Mouse (Mus musculus) heart, postnatal 4 days (tissue): ENCODE measurements around the gene Xpnpep3. TPM values are rescaled to one million over a fixed set of nuclear protein-coding genes. Genes with fewer than 3 reads are reported as not detected.

Experiments used
- DNase-seq: peaks from one replicate; pipeline ENCODE4 v3.0.0; 2021
- total RNA-seq, 2 experiments: library from RNA; stranded (reverse); gene quantifications; 2 replicates each; pipeline ENCODE4 v1.2.3; 2021

Xpnpep3 gene
- 10 to 100 TPM; 12.3 to 14.9 TPM for total RNA-seq

DNA sequence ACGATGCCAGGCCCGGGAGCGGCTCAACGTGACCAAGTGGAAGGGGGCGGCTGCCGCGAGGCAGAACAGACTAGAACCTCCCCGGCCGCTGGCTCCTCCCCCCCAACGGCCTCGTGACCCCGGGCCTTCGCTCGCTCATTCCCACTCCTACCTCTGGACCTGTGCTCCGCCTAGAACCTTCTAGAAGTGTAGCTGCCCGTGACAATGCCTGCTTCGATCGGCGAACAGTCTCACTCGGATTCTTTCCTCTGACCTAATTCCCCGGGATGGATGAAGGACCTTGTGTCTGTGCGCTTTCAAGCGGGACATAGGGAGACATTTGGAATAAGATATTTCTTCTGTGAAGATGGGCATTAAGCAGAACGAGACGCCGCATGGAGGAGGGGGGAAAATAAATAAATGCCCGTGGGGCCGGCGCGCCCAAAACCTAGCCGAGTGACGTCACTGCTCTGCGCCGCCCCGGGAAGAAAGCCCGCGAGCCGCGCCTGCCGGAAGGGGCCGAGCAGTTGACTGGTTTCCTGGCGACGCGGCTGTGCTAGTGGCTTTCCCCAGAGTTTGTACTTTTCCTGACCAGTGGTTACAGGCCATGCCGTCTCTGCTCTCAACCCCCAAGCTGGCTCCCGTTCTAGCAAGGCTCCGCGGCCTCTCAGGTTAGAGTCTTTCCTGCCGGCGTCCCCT lies at the start of gene Xpnpep3, which contains the start of gene St13:
Gene Xpnpep3 (plus strand): TSS at position 501 of the 678 bp plus-strand sequence.
Gene St13 (minus strand): TSS at position 440 of the 678 bp plus-strand sequence.
- DNase-seq = peak; percentile 99

DNA sequence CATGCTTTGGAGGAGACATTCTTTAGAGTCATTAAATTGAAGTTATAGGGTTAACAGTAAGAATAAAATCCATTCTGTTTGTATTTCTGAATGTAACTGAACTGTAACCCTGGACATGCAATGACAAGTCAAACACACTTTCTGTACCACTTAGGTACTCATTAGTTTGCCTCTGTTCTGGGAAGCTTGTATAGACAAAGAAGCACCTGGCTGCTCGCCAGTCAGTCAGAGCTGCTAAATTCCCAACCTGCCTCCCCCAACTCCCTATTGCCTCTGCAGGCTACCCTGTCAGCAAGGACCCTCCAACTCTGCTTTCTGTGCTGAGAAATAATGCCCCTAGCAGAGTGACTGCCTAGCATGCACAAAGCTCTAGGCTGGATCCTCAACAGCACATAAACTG lies 49.5 kb upstream of the Xpnpep3 start:
- DNase-seq = peak; percentile 16

DNA sequence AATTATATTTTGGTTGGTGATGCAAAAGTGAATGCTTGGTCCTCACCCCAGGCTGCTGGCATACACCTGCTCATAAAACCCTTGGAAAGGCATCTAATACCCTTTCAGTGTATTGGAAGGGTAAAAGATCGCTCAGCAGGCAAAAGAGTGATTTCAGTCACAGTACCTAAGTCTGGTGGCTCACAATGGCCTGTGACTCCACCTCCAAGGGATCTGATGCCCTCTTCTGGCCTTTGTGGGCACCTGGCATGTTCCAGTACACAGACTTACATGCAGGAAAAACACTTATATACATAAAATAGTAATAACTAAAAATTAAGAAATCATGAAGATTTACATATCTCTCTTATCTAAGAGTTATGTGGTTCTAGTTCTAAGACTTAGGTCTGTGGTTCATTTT lies 47.3 kb upstream of the Xpnpep3 start:
- DNase-seq = no peak

DNA sequence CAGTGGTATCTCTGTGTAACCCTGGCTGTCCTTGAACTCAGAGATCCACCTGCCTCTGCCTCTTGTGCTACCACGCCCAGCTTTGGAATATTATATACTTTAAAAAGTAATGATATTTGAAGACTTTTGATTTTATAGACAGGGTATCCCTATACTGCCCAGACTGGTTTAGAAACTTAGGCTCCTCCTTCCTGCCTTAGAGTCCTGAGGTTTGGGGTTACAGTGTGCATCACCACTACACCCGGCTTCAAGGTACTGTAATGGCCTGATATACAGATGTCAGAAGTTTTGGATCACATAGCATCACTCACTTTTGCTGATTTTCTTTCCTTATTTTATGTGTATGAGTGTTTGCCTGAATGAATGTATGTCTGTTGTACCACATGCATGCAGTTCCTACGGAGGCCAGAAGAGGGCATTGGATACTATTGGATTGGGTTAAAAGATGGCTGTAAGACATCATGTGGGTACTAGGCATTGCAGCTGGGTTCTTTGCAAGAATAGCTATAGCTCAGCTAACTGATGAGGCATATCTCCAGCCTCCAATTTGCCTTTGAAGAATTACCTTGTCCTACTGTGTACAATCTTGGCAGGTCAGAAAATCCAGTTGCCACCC lies 44.7 kb upstream of the Xpnpep3 start:
- peak; percentile 58 for DNase-seq

DNA sequence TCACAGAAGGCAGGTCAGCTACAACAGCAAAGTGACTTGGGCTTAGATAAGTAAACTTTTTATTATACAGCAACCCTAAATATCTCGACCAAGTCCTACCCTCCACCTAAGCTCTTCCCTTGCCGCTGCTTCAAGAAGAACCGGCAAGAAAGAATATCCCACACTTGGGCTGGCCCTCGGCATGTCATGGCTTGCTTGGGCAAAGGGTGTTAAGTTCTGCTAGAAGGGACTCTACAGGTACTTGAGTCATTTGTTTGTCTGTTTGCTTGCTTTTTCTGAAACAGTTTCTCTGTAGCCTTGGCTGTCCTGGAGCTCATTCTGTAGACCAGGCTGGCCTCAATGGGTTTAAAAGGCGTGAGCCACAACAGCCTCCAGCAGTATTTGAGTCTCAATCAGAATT lies 43.0 kb upstream of the Xpnpep3 start:
- no peak for DNase-seq

DNA sequence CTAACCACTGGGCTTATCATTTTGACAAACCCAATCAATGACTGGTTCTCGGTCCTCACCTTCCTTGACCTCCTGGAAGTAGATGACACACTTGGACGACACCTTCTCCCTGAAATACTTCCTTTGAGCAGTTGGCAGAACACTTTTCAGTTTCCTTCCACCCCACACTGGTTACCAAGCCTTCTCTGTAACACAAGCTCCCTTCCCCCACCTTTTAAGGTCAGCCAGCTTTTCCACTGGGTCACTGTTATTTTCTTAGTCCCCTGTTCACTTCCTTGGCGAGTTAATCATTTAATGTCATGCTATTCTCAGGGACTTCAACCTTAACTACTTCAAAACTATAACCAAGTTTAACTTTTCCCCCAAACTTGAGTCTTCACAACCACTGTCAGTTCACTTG lies 41.0 kb upstream of the Xpnpep3 start:
- no peak for DNase-seq

DNA sequence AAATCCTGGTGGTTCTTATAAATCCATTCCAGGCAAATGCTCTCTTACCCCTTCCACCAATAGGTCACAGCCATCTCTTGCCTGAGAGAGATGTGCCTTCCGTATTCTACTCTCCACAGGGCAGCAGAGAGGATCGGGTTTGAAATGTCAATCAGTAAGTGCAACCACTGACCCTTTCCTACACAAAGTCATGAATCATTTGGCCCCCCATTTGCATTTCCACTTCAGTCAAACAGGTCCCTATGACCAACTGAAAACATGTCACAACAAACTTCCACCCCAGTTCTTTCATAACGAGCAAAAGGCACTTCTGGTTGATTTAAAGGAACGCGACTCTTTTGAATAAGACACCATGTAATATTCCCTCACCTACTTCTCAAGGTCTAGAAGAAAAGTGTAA lies 40.5 kb upstream of the Xpnpep3 start:
- DNase-seq = no peak

DNA sequence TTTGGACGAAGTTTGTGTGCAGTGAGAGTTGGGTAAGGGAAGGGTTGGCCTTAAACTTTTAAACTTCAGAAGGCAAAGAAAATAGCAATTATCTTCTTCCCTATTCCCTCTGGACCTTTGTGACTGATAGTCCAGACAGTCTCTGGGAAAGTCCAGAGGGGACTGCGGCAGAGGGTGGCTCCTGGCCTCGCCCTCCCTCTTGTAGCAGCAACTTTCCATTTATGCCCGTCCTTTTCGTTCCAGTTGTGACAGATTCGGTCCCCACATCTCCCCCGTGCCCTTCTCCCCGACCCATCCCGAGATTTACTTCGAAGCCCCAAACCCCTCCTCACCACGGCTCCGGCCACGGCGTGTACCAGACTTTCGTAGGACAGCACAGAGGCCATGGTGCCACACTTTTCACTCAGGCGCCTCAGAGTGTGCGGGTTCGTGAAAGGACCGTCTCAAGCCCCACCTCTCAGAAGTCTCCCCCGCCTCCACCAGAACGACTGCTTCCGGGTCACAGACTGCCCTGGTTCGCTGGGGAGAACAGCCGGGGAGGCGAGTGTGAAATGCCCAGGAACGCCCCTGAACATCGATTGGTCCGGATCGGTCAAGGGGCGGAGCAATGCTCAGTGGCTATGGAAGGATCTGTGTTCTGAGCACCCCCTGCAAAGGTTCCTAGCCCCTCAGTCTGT lies 39.5 kb upstream of the Xpnpep3 start, which contains the start of gene Slc25a17:
Gene Slc25a17 (minus strand): TSS at position 468 of the 677 bp plus-strand sequence.
- peak; percentile 97 for DNase-seq

DNA sequence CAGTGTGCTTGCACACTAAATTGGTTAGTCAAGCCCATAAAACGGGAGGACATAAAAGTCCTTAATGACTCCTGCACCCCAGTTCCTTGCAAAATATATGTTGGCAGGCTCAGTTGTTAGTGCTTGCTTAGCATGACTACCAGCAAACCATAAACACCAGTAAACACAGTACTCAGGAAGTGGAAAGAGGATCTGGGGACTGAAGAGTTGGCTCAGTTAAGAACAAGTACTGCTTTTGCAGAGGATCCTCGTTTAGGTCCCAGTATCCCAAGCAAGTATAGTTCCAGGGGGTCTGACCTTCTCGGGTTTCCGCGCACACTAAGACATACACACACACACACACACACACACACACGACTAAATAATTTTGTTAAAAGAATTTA lies 38.9 kb upstream of the Xpnpep3 start:
- DNase-seq = no peak

DNA sequence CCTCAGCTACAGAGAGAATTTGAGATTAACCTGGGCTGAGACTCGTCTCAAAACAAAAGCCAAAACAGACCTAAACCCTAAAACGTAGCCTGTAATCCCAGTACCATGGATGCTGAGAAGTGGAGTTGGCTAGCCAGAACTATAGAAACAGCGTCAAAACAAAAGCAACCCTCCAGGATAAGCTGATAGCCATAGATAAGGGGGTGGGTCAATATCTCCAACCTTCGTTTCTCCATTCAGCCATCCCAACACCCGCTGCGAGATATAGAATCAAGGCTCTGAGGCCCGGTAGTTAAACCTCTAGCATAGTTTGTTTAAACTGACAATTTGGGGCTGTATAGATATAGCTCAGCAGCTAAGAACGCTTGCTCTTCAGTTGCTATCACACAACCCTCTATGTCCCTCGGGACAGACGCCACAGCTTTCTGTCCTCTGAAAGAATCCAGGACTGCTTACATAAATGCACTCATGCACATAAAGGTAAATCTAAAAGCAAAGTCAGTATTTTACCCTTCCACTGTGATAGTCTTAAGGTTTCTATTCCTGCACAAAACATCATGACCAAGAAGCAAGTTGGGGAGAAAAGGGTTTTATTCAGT lies 38.4 kb upstream of the Xpnpep3 start:
- no peak for DNase-seq

DNA sequence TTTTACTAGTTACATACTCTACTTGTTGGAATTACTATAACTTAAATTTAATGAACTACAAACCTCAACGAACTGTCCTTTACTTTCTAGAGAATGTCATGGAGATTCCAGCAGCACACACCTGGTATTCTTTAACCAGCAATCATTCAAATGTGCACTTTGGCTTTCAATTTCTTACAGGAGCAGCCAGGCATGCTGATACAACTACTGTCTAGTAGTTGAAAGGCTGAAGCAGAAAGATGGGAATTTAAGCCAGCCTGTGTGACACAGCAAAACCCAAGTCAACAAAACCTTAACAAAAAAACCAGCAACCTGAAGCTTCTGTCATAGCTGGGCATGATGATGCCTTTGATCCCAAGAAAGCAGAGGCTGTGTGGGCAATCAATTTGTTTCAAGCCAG lies 37.4 kb upstream of the Xpnpep3 start:
- DNase-seq = no peak

DNA sequence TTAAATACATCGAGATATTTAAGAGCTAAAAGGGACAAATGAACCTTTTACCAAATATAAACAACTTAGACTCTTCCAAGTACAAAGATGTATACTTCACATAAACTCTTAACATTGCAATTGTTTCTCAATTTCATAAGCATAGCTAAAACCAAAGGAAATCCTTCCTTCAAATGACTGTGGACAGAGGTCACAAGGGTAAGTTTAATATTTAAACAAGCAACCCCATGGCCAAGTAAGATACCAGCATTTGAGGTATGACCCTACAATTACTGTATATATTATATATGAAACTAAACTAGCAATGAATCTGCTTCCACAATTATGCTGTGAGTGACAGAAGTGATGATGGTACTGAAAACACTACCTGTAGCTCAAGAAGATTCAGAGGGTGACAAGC lies 35.7 kb upstream of the Xpnpep3 start:
- no peak for DNase-seq

DNA sequence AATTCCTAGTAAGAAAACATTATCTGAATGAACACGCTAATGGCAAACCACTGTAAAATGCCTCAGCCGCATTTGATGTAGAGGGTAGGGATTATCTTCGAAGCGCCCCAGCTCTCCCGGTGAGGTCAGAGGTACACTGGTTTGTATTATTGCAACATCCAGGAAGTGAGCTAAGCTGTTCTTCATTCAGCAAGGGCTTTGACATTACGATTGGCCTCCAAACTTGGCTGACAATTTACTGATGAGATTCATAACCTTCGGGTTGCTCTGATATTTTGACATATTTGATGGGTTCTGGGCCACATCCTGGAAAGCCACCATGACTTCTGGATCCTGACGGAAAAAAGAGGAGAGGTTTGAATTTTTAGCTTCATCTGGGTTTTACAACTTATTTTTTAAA lies 34.7 kb upstream of the Xpnpep3 start:
- DNase-seq = no peak

DNA sequence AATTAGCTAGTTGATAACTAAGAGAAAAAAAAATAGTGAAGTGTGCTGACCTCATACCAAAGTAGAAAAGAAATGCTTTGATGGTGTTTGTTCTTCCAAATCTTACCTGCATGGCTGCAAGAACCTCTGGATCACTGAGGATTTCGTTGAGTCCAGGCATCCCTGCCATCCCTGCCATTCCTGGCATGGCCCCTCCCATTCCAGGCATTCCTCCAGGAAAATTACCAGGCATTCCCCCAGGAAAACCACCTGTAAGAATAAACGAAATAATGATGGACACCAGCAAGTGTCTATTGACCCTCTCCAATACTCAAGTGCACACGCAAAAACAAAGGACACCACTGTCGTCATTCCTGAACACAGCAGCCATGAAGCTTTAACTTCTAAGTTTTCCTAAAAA lies 33.7 kb upstream of the Xpnpep3 start:
- no peak for DNase-seq

DNA sequence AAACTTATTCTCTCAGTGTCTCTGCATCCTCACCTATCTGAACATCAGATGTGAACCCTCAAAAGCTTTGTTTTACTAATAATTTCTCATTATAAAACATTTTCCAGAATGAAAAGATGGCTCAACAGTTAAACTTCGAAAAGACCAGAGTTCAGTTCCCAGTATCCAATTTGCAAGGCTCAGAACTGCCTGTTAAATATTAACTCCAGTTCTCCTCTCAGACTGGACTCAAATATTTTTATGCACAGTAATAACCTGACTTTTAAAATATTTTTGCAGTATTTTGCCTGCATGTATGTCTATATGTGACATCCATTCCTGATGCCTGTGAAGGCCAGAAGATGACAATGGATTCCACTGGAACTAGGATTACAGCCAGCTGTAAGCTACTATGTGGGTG lies 31.3 kb upstream of the Xpnpep3 start:
- DNase-seq = no peak

DNA sequence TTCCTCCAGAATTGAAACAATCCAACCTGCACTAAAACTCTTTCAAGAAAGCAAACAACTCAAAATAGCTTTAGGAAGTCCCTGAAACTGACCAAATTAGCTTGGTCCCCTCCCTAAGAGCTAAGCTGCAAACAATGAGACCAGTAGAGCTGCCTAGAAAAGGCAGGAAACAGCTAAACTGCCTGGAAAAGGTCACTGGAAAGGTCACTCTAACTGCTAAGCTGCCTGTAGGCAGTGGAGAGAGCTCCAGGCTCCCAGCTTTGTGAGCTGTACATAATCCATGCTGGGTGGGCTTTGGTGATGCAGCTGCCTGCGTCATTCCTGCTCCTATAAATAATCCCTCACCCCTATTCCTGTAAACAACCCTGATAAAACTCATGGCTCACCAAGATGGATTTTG lies 29.6 kb upstream of the Xpnpep3 start:
- no peak for DNase-seq

DNA sequence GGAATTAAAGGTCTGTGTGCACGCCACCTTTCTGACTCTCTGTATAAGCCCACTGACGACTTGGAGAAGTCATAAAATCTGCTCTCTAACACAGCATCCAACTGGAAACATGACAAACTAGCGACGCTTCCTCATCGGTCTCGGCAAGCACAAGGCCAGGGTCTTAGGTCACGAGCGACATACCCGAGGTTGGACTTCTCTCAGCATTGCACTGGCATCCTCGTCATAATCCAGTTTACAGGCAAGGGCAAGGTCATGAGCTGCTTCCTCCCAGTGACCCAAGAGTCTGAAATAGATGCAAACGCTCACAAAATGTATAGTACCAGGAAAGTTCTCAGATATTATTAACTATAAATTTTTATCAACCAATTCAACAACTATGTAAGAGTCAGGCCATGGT lies 25.3 kb upstream of the Xpnpep3 start:
- DNase-seq = no peak

DNA sequence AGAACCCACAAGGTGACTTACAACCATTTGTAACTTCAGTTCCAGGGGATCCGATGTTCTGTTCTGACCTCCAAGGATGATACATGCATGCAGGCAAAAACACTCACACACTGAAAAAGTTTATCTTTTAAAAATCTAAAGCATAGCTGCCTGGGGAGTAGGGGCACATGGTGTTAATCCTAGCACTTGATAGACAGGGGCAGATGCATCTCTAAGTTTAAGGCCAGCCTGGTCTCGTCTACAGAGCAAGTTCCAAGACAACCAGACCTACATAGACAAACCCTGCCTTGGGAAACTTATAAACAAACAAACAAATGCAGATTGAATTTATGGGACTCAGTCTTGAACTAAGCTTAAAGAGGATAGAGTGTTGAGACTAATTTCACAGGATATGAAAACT lies 21.1 kb upstream of the Xpnpep3 start:
- DNase-seq = no peak

DNA sequence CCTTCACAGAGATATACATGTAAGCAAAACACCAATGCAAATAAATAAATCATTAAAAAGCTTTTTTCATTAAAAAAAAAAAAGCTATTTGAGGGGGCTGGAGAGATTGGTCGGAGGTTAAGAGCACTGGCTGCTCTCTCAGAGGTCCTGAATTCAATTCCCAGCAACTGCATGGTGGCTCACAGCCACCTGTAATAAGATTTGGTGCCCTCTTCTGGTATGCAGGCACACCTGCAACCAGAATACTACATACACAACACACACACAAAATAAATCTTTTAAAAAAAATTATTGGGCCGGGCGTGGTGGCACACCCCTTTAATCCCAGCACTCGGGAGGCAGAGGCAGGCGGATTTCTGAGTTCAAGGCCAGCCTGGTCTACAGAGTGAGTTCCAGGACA lies 13.6 kb upstream of the Xpnpep3 start:
- DNase-seq = no peak

DNA sequence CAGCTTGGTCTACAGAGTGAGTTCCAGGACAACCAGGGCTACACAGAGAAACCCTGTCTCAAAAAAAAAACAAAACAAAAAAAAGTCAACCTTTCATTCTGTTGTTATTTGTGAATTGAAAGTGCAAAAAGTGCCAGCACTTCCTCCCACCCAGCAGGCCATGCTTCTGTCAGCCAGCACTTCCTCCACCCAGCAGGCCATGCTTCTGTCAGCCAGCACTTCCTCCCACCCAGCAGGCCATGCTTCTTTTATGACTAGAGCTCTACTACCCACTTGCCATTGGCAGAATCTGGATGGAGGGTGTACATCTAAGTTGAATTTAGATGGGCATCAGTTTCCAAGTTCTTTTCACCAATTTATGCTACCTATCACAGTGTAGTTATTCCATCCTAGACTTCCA lies 6.9 kb upstream of the Xpnpep3 start:
- DNase-seq = peak; percentile 8

DNA sequence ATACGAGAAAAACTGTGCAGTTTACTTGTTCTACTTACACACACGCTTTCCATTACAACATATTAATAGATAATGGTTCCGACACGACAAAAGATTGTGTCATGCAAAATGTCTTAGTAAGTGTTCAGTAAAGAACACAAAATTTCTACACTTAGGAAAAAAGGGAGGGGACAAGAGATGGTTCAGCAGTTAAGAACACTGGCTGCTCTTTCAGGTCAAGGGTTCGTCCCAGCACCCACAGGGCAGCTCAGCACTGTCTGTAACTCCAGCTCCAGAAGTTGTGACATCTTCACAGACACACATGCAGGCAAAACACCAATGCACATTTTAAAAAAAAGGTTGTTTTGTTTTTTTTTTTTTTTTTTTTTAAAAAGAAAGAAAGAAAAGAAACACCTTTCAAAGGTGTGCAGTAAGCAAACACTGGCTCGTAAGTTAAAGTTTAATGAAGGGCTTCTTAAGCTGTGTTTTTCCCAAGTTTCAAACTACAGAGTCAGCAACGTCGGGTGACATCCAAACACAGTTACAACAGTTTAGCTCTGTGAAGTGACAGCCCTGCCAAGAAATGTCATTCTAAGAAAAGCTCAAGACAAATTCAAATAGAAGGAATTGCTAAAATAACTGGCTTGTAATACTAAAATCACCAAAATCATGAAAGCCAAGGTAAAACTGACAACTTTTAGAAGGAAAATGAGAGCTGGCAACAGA lies 5.6 kb upstream of the Xpnpep3 start:
- DNase-seq = no peak

DNA sequence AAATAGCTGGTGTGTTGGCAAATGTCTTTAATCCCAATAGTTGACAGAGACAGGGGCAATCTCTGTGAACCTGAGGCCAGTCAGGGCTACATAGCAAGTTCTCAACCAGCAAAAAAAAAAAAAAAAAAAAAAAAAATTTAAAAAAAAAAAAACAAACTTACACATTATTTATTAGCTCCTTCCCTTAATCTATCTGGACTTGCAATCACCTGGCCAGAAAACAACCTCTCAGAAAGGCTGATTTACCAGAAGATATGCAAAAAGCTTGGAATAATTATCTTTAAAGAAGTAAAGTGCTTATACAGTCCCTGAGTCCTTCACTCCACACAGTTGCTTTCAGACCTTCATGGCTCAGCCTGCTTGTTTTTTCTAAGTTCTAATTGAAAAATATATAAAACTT lies 1.7 kb upstream of the Xpnpep3 start:
- no peak for DNase-seq

DNA sequence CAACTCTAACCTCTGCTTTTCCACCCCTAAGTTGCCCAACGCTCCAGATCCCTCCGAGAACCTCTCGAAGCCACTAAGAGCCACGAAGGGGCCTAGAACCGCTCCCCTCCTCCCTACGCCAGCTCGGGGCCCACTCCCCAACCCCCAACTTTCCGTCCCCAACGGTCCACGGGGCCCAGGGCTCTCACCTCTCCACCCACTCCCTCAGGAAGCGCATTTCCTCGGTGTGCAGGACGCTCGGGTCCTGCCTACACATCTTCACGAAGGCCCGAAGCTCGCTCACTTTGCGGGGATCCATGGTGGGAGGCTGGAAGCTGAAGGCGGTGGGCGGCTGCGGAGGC lies 671 bp upstream of the Xpnpep3 start:
- no peak for DNase-seq
